Mouse (Mus musculus) kidney, adult 2 months (tissue): ENCODE measurements at regions not wholly inside any gene's neighbourhood (a gene's known extent, or its start where the extent isn't known, plus 50 kb on each side); places are given as distances from the start of the nearest gene placed in this dataset.

ENCODE experiments used
- CTCF ChIP-seq: fragments of 200-500 bp; conservative IDR thresholded peaks from 2 replicates; pipeline ENCODE4 v1.5.1; 2011; ENCODE audit warnings: low read depth, mild to moderate bottlenecking, control low read depth, low read length, moderate library complexity, mixed read lengths; ENCODE audit not compliant: insufficient read depth, insufficient read length
- POLR2A ChIP-seq: fragments of 200-500 bp; IDR thresholded peaks from one replicate; pipeline ENCODE4 v1.6.1; 2011; ENCODE audit warnings: low read depth, low read length, control low read depth

- TF ChIP-seq POLR2A (no peak), CTCF (no peak)
Observed at GRCm38 (mm10) chr5:84901669-84902068, 484.5 kb upstream of the Epha5 start.
